Mouse (Mus musculus) large intestine, adult 2 months (tissue): ENCODE data around the gene Ltbr. TPM values are rescaled to one million over a fixed set of nuclear protein-coding genes. Genes with fewer than 3 reads are reported as not detected.
A peak's percentile ranks its signal among the peaks of the same experiment; 100 is the strongest.
"Not testable (repeated sequence)": the region's sequence is repeated elsewhere in the genome, so short reads cannot be mapped to it uniquely, and the experiment has no call there.

ENCODE experiments used
- DNase-seq: peaks from one replicate; pipeline ENCODE4 v3.0.0-alpha.2; 2012; ENCODE audit warnings: low read depth, low spot score
- WGBS: fragments of 180-500 bp; shearing (Covaris S2); methylation state at CpG from one replicate; pipeline ENCODE4 v1.1.7; 2018; 5-methylcytosine and 5-hydroxymethylcytosine counted together
- polyA plus RNA-seq: library from polyadenylated mRNA; depleted of rRNA; stranded (reverse); fragments of >200 nt; gene quantifications from 2 replicates; pipeline ENCODE4 v1.2.3, GENCODE M21; 2012; rRNA removed

Ltbr gene
- polyA plus RNA-seq, 1 experiment: 123 TPM

- no peak for DNase-seq
- WGBS: 87% methylated on average over 7 of the region's 7 CpGs
Measured at GRCm38 (mm10) chr6:125284751-125285150, 28.9 kb downstream of the Ltbr start.

- WGBS: 28% methylated on average over 8 of the region's 8 CpGs
- DNase-seq: no peak
Measured at GRCm38 (mm10) chr6:125284250-125284649, 29.4 kb downstream of the Ltbr start.

- WGBS: 95% methylated on average over 13 of the region's 13 CpGs
- DNase-seq: not testable (repeated sequence)
Measured at GRCm38 (mm10) chr6:125282721-125283120, 31.0 kb downstream of the Ltbr start.

GRCm38 (mm10) chr6:125279729-125280128 is 34.0 kb downstream of the Ltbr start:
- no peak for DNase-seq
- 59% methylated on average over 8 of the region's 8 CpGs for WGBS

GRCm38 (mm10) chr6:125274841-125275563 is 38.7 kb downstream of the Ltbr start:
- WGBS: 47% methylated on average over 15 of the region's 15 CpGs
- no peak for DNase-seq

- WGBS: 75% methylated on average over 10 of the region's 10 CpGs
Measured at GRCm38 (mm10) chr6:125272228-125272785, 41.4 kb downstream of the Ltbr start.

GRCm38 (mm10) chr6:125271455-125272227 is 42.0 kb downstream of the Ltbr start:
- DNase-seq: peak; percentile 92
- 13% methylated on average over 17 of the region's 17 CpGs for WGBS

More at GRCm38 (mm10) chr6:125272228-125272785, 41.4 kb downstream of the Ltbr start:
- DNase-seq: no peak

GRCm38 (mm10) chr6:125268799-125269198 is 44.9 kb downstream of the Ltbr start:
- WGBS: 25% methylated on average over 6 of the region's 6 CpGs
- DNase-seq: no peak

GRCm38 (mm10) chr6:125267469-125267868 is 46.2 kb downstream of the Ltbr start:
- 61% methylated on average over 3 of the region's 3 CpGs for WGBS
- no peak for DNase-seq

- WGBS: 49% methylated on average over 6 of the region's 6 CpGs
- not testable (repeated sequence) for DNase-seq
Measured at GRCm38 (mm10) chr6:125266600-125266999, 47.1 kb downstream of the Ltbr start.

- no peak for DNase-seq
- WGBS: 81% methylated on average over 13 of the region's 13 CpGs
Measured at GRCm38 (mm10) chr6:125266091-125266490, 47.6 kb downstream of the Ltbr start.

GRCm38 (mm10) chr6:125265239-125265638 is 48.4 kb downstream of the Ltbr start:
- DNase-seq: no peak
- WGBS: 33% methylated on average over 10 of the region's 10 CpGs

GRCm38 (mm10) chr6:125264219-125264618 is 49.5 kb downstream of the Ltbr start:
- WGBS: 80% methylated on average over 9 of the region's 9 CpGs
- no peak for DNase-seq

GRCm38 (mm10) chr6:125260006-125260555 is 53.6 kb downstream of the Ltbr start:
- 77% methylated on average over 10 of the region's 10 CpGs for WGBS
- no peak for DNase-seq

Other genes with a start within 250 kb of the Ltbr start
- 55.4 and 127 TPM in 2 replicates for gene Lpar5, start 246.0 kb downstream of the Ltbr start, polyA plus RNA-seq
- 22.4 and 35.5 TPM in 2 replicates for gene Chd4, start 217.9 kb downstream of the Ltbr start, polyA plus RNA-seq
- gene Nop2, start 182.0 kb downstream of the Ltbr start, polyA plus RNA-seq: 17.7 and 18.4 TPM in 2 replicates
- 6.3 and 9.4 TPM in 2 replicates for gene Iffo1, start 168.6 kb downstream of the Ltbr start, polyA plus RNA-seq
- gene Gapdh, start 147.4 kb downstream of the Ltbr start, polyA plus RNA-seq: 3,259 and 4,191 TPM in 2 replicates
- 94.4 and 101 TPM in 2 replicates for gene Ncapd2, start 122.2 kb downstream of the Ltbr start, polyA plus RNA-seq
- 83.2 and 95.7 TPM in 2 replicates for gene Mrpl51, start 122.1 kb downstream of the Ltbr start, polyA plus RNA-seq
- 13.6 and 15.0 TPM in 2 replicates for gene Vamp1, start 98.3 kb downstream of the Ltbr start, polyA plus RNA-seq
- 58.9 and 64.5 TPM in 2 replicates for gene Tapbpl, start 82.0 kb downstream of the Ltbr start, polyA plus RNA-seq
- gene Cd27, start 76.9 kb downstream of the Ltbr start, polyA plus RNA-seq: 4.5 and 5.3 TPM in 2 replicates
- 0.05 and 0.14 TPM in 2 replicates for gene Tuba3a, start 27.8 kb downstream of the Ltbr start, polyA plus RNA-seq
- gene Scnn1a, start 6.8 kb upstream of the Ltbr start, polyA plus RNA-seq: 7.9 and 11.0 TPM in 2 replicates
- 123 and 182 TPM in 2 replicates for gene Tnfrsf1a, start 35.5 kb upstream of the Ltbr start, polyA plus RNA-seq
- gene Plekhg6, start 66.9 kb upstream of the Ltbr start, polyA plus RNA-seq: 24.1 and 35.0 TPM in 2 replicates
- gene Cd9, start 180.9 kb upstream of the Ltbr start, polyA plus RNA-seq: 130 and 164 TPM in 2 replicates
- gene Vwf, start 232.9 kb upstream of the Ltbr start, polyA plus RNA-seq: 29.1 and 33.3 TPM in 2 replicates